Mouse (Mus musculus) lung, adult 2 months (tissue): ENCODE measurements around the gene Csf2.

Source experiments
- CTCF ChIP-seq: fragments of 200-500 bp; IDR thresholded peaks from 2 replicates; pipeline ENCODE4 v1.5.1; 2011; ENCODE audit warnings: mild to moderate bottlenecking, low read length, control low read depth; ENCODE audit not compliant: insufficient read depth
- POLR2A ChIP-seq: fragments of 200-500 bp; IDR thresholded peaks from 2 replicates; pipeline ENCODE4 v1.6.1; 2011; ENCODE audit warnings: low read depth, mild to moderate bottlenecking, control low read depth, low read length, borderline replicate concordance; ENCODE audit errors: extremely low read depth

GRCm38 (mm10) chr11:54206993-54207392, 42.5 kb downstream of the Csf2 start:
- TF ChIP-seq CTCF (no peak), POLR2A (no peak)
